Mouse (Mus musculus): ENCODE measurements around the gene Tvp23b.

The Tvp23b gene

GRCm38 (mm10) chr11:62901699-62902323 is 22.6 kb downstream of the Tvp23b start:
- DNase-seq, result no peak

- no peak for DNase-seq
These were observed 24.7 kb downstream of the Tvp23b start for GRCm38 (mm10) chr11:62903871-62904495.

GRCm38 (mm10) chr11:62909720-62910306 is 30.6 kb downstream of the Tvp23b start:
- no peak for DNase-seq

- no peak for DNase-seq
These were observed 32.1 kb downstream of the Tvp23b start for GRCm38 (mm10) chr11:62911362-62911761.

GRCm38 (mm10) chr11:62913141-62913540 is 33.9 kb downstream of the Tvp23b start:
- DNase-seq, result no peak

- DNase-seq, result no peak
These were observed 35.3 kb downstream of the Tvp23b start for GRCm38 (mm10) chr11:62914532-62914931.

GRCm38 (mm10) chr11:62915486-62915885 is 36.2 kb downstream of the Tvp23b start:
- DNase-seq, result no peak

GRCm38 (mm10) chr11:62916765-62917164 is 37.5 kb downstream of the Tvp23b start:
- DNase-seq, result no peak

GRCm38 (mm10) chr11:62919946-62920742 is 40.9 kb downstream of the Tvp23b start:
- no peak for DNase-seq

GRCm38 (mm10) chr11:62920743-62921050 is 41.4 kb downstream of the Tvp23b start:
- DNase-seq, result no peak

GRCm38 (mm10) chr11:62921052-62921977 is 42.1 kb downstream of the Tvp23b start:
- peak; percentile 90 for DNase-seq

- no peak for DNase-seq
These were observed 45.0 kb downstream of the Tvp23b start for GRCm38 (mm10) chr11:62924091-62924761.

- no peak for DNase-seq
These were observed 50.5 kb downstream of the Tvp23b start for GRCm38 (mm10) chr11:62929799-62930198.

GRCm38 (mm10) chr11:62930574-62930973 is 51.3 kb downstream of the Tvp23b start:
- no peak for DNase-seq

GRCm38 (mm10) chr11:62931141-62931540 is 51.9 kb downstream of the Tvp23b start:
- DNase-seq, result no peak

GRCm38 (mm10) chr11:62933099-62933498 is 53.8 kb downstream of the Tvp23b start:
- DNase-seq, result no peak

GRCm38 (mm10) chr11:62934795-62935514 is 55.7 kb downstream of the Tvp23b start:
- no peak for DNase-seq

GRCm38 (mm10) chr11:62937986-62938385 is 58.7 kb downstream of the Tvp23b start:
- DNase-seq, result no peak

- DNase-seq, result no peak
These were observed 59.7 kb downstream of the Tvp23b start for GRCm38 (mm10) chr11:62938921-62939320.

- no peak for DNase-seq
These were observed 60.9 kb downstream of the Tvp23b start for GRCm38 (mm10) chr11:62940176-62940575.

- DNase-seq, result no peak
These were observed 64.3 kb downstream of the Tvp23b start for GRCm38 (mm10) chr11:62943538-62943937.

Measured in right cerebral cortex, postnatal 14 days (tissue).